Mouse (Mus musculus) olfactory bulb, adult 2 months (tissue): Measurements from ENCODE around the gene Fads3. TPM values are rescaled to one million over a fixed set of nuclear protein-coding genes. Genes with fewer than 3 reads are reported as not detected.

Experiments used
- H3K27ac ChIP-seq: fragments of 200-500 bp; 2 replicates; pipeline ENCODE4 v1.5.1; 2012; ENCODE audit warnings: low read depth, low read length; ENCODE audit not compliant: insufficient read depth
- H3K4me1 ChIP-seq: fragments of 200-500 bp; 2 replicates; pipeline ENCODE4 v1.6.1; 2012; ENCODE audit warnings: low read length; ENCODE audit not compliant: control insufficient read depth, insufficient read depth
- H3K4me3 ChIP-seq: fragments of 200-500 bp; 2 replicates; pipeline ENCODE4 v1.5.1; 2012; ENCODE audit warnings: mild to moderate bottlenecking, low read depth, low read length, moderate library complexity; ENCODE audit not compliant: insufficient read depth
- CTCF ChIP-seq: fragments of 200-500 bp; IDR thresholded peaks from 2 replicates; pipeline ENCODE4 v1.5.1; 2012; ENCODE audit warnings: low read depth, mild to moderate bottlenecking, low read length, moderate library complexity; ENCODE audit not compliant: insufficient read depth
- POLR2A ChIP-seq: fragments of 200-500 bp; IDR thresholded peaks from 2 replicates; pipeline ENCODE4 v1.6.1; 2012; ENCODE audit warnings: mild to moderate bottlenecking, low read depth, low read length, moderate library complexity; ENCODE audit not compliant: insufficient read depth
- WGBS: fragments of 180-500 bp; shearing (Covaris S2); methylation state at CpG from one replicate; pipeline ENCODE4 v1.1.7; 2018; 5-methylcytosine and 5-hydroxymethylcytosine counted together
- polyA plus RNA-seq: library from polyadenylated mRNA; stranded (reverse); fragments of >200 nt; gene quantifications from 2 replicates; pipeline ENCODE4 v1.2.4, GENCODE M21; 2012; ENCODE audit warnings: low replicate concordance; ENCODE audit not compliant: missing spikeins, insufficient read depth, insufficient read length

Fads3 gene
- polyA plus RNA-seq = not detected in 2 replicates

DNA sequence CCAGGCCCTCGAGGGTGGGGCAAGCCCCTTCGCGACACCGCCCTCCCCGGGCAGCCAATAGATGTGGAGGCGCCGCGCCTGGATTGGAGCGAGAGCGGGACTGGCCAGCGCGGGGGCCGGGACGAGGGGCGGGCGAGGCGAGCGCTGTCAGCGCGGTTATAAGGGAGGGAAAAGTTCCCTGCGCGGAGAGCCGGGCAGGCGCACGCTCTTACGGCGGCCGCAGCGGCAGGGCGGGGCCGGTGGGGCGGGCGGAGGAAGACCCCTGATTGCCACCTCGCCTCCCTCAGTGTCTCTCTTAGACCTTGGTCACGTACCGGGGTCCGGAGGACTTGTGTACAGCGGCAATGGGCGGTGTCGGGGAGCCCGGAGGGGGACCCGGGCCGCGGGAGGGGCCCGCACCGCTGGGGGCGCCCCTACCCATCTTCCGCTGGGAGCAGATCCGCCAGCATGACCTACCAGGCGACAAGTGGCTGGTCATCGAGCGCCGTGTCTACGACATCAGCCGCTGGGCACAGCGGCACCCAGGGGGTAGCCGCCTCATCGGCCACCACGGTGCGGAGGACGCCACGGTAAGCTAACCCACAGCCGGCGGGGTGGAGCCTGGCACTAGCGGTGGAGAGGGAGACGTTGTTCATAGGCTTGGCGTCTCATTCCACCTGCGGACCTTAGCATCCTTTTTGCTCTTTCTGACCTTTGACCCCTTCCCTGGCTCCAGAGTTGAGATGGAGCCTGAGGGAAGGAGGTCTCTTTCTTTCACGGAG, at the start of gene Fads3:
Fads3 (plus strand) TSS at position 182 of the 761 bp plus-strand sequence.
- Histone ChIP-seq H3K4me1 (peaks cover 18% of the 10 kb centered on the region), H3K4me3 (peak within 1 kb of the TSS; percentile 76), H3K27ac (no peak within 1 kb of the TSS)
- TF ChIP-seq POLR2A = peak; percentile 40; the same call in 1 of the 2 replicates
- TF ChIP-seq CTCF = no peak
- WGBS = under 1% methylated on average over 69 of the region's 69 CpGs

DNA sequence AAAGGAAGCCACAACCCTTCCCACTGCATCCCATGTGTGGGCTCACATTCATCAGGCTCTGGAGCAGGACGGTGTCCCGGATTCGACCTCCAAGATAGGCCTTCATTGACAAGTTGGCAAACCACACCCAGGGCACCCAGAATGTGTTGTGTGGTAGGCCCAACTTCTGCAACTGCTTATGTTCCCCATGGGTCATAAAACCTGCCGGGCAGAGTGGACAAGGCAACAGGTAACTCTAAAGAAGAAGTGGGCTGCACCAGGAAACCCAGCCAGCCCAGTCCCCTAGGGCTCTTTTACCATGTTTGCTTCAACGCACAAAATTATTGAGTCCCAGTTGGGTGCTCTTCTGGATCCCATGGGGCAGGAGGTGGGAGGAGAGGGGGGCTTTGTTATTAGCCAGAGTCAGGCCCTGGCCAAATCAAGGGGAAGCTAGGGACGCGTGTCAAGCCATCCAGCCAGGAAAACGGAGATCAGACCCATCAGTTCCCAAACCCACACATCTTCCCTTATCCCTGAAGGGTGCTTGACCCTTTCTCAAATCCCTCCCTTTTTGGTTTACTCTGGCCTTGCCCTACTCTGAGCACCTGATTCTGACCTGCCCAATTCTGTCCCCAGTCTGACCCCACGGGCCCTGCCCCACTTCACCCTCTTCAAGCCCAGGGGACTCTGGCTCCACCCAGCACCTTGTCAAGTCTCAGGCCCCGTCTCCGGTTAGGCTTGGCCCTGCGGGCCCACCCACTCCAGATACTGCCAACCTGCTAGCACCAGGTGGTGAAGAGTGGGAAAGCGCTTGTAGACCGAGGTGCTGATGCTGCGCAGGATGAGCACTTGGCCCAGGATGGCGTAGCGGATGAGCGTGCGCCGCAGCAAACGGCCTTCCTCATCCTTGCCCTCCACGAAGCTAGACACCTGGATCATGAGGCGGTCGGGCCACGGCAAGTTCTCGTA, 49.1 kb upstream of the Fads3 start:
- no peak overlapping the region for H3K27ac ChIP-seq
- 66% methylated on average over 26 of the region's 26 CpGs for WGBS
- H3K4me1 ChIP-seq = 0 out of 2 replicates have a peak, but pooled peaks cover 5% of the 10 kb centered on the region
- no peak overlapping the region for H3K4me3 ChIP-seq
- TF ChIP-seq POLR2A (no peak), CTCF (no peak)

DNA sequence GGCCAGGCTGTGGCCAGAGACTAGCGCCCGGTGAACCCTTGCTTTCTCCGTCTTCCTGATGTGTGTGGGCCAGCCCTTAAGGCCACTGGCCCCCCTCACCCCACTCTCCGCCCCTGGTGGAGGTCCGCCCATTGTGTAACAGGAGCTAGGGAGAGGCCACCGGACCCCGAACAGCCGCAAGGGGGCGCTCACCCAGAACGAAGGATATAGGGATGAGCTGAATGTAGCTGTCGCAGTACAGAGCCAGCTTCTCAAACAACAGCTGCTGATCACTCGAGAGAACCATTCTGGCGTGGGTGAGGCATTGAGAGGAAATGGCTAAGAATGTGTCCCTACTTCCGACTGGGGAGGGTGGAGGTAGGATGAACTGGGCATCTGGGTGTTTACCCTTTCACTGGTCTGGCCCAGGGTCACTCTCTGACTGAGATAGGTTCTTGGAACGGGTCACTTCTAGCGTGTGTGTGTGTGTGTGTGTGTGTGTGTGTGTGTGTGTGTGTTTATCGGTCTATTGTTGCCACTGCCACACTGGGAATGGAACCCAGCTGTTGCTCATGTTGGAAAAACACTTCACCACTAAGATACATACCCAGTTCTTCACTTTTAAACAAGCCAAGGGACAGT, 48.2 kb upstream of the Fads3 start:
- no peak overlapping the region for H3K4me3 ChIP-seq
- WGBS = 11% methylated on average over 17 of the region's 17 CpGs
- TF ChIP-seq POLR2A (no peak), CTCF (peak; percentile 58; the same call in 1 of the 2 replicates)
- H3K27ac ChIP-seq = no peak overlapping the region
- H3K4me1 ChIP-seq = 0 out of 2 replicates have a peak, but pooled peaks cover 5% of the 10 kb centered on the region

DNA sequence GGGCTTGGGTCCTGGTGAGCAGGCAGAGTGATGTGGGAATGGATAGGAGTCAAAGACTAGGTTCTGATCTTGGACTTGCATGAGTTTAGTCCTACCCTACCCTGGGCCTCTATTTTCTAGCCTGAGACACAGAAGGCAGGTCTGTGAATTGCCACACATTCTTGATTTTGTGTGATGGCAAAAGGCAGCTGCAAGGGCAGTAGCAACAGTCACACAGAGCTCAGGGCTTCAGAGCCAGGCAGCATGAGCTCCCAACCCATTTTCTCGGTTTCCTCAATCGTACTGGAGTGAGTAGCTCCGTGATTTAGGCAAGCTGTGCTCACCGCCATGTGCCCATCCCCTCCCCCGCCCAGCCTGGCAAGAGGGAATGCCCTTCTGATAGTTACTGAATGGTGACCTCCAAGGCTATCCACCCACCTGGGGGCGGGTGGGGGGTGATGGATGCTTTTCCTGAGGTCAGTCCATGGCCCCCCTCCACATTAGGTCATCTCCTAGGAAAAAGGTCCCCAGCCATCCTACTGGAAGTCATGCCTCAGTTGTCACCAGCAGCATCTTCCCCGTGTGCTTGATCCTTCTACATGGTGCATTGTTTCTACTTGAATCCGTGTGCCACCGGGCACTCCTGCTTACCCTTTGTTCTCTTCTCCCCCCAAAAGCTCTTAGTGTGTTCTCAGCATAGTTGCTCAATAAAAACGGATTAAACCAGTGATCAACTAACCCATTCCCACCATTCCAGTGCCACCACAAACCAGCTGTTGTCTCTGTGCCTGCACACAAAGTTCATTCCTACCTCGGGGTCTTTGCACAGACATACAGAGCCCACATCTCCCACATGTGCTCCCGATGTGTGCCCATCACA, 43.9 kb upstream of the Fads3 start:
- no peak overlapping the region for H3K4me3 ChIP-seq
- 0 out of 2 replicates have a peak, but pooled peaks cover 5% of the 10 kb centered on the region for H3K4me1 ChIP-seq
- WGBS = 80% methylated on average over 12 of the region's 12 CpGs
- H3K27ac ChIP-seq = no peak overlapping the region
- TF ChIP-seq CTCF (no peak), POLR2A (no peak)

DNA sequence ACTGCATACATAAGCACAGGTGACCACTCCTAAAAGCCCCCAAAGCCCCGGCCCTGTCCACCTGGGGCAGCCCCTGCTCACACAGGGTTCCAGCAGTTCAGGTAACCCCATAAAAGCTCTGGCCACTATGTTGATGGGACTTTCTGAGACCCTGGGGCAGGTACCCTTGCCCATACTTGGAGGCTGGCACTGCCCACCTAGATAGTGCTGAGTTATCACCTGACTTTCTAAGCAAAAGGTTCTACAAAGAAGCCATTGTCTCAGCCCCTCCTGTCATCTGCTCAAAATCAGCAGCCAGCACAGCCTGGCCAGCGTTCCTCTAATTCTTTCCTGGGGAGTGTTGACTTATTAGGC, 43.3 kb upstream of the Fads3 start:
- TF ChIP-seq POLR2A = no peak
- TF ChIP-seq CTCF = no peak
- H3K27ac ChIP-seq = no peak overlapping the region
- WGBS = 71% methylated on average over 2 of the region's 2 CpGs
- 0 out of 2 replicates have a peak, but pooled peaks cover 2% of the 10 kb centered on the region for H3K4me1 ChIP-seq
- H3K4me3 ChIP-seq = no peak overlapping the region

DNA sequence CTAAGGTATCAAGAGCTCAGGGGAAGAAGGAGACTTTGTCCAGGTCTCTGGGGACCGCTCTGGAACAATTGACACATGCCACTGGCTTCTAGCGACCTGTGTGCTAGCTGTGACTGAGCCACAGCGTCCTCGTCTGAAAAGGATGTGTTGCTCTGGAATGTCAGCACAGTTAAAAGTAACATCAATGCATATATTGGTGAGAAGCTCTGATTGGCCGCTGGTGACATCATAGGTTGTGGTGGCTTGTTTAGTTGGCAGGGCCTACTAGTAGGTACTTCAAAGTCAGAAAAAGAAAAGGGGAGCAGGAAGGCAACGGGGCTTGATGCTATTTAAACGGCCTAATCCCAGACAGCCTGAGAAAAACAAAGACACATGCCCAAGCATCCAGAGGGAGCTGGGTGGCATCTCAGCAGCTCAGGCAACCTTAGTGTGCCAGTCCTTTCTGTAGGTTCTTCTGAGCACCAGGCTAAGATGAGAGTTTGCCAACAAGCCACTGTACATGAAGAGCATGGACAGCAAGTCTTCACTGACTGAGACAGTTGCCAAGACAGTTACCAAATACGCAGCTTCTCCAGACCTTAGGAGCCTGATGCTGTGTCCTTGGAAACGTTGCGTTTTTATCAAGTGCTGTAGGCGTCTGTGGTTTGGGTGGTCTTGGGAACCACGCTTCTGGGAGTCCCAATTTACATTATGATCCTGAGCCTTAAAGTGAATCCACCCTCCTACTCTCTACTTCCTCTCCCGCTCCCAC, 42.5 kb upstream of the Fads3 start:
- Histone ChIP-seq H3K4me1 (no peaks in the 10 kb centered on the region), H3K4me3 (no peak overlapping the region), H3K27ac (no peak overlapping the region)
- 70% methylated on average over 13 of the region's 13 CpGs for WGBS
- TF ChIP-seq POLR2A = no peak
- no peak for TF ChIP-seq CTCF

DNA sequence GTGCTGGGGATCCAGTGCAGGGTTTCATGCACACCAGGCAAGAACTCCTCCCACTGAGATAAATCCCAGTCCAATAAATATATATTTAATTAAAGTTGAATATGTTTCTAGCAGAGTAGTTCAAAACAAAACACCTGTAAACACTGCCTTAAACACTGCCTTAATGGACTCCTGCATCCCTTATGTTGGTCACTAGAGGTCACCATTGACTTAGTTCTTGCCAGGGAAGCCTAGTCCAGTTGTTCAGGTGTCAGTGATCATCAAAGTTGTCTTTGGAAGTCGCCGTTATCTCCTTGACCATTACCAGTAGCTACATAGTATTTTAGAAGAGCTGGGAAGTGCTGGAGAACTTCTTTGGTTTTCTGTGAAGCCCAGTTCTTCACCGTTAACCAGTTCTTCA, 41.0 kb upstream of the Fads3 start:
- H3K4me1 ChIP-seq = no peaks in the 10 kb centered on the region
- TF ChIP-seq CTCF (no peak), POLR2A (no peak)
- no peak overlapping the region for H3K27ac ChIP-seq
- WGBS = 23% methylated on average over 3 of the region's 3 CpGs
- H3K4me3 ChIP-seq = no peak overlapping the region
